Mouse (Mus musculus): ENCODE results near the gene G6pc3. TPM values are rescaled to one million over a fixed set of nuclear protein-coding genes. Genes with fewer than 3 reads are reported as not detected.

The G6pc3 gene
- polyA plus RNA-seq, 1 experiment from 2014 or later = 31.6 TPM

- H3K36me3 ChIP-seq = peaks cover 5% of the 10 kb centered on the region
- no peak overlapping the region for H3K4me3 ChIP-seq
- H3K4me1 ChIP-seq (replicated peaks) = peaks cover 89% of the 10 kb centered on the region
- H3K4me2 ChIP-seq = no peak overlapping the region
- ATAC-seq (ENCODE audit: low read depth) = no peak
- WGBS = 54% methylated on average over 18 of the region's 18 CpGs
- no peaks in the 10 kb centered on the region for H3K27me3 ChIP-seq
- no peak overlapping the region; the same call in 1 of the 2 replicates for H3K27ac ChIP-seq (replicated peaks)
- H3K9me3 ChIP-seq = no peaks in the 10 kb centered on the region
- H3K9ac ChIP-seq = no peak overlapping the region
These were observed 22.5 kb downstream of the G6pc3 start for GRCm38 (mm10) chr11:102211936-102212341.

GRCm38 (mm10) chr11:102214430-102215156, 25.2 kb downstream of the G6pc3 start:
- H3K27me3 ChIP-seq = no peaks in the 10 kb centered on the region
- H3K9ac ChIP-seq = peak overlapping the region; percentile 41; the same call in 1 of the 2 replicates
- peak overlapping the region; percentile 49 for H3K27ac ChIP-seq (replicated peaks)
- H3K4me3 ChIP-seq = no peak overlapping the region
- H3K36me3 ChIP-seq = peaks cover 12% of the 10 kb centered on the region
- no peak for ATAC-seq (ENCODE audit: low read depth)
- 46% methylated on average over 10 of the region's 10 CpGs for WGBS
- no peak overlapping the region for H3K4me2 ChIP-seq
- peaks cover 89% of the 10 kb centered on the region for H3K4me1 ChIP-seq (replicated peaks)
- no peaks in the 10 kb centered on the region for H3K9me3 ChIP-seq

- no peak for ATAC-seq (ENCODE audit: low read depth)
- 79% methylated on average over 11 of the region's 11 CpGs for WGBS
- Histone ChIP-seq H3K4me3 (no peak overlapping the region), H3K4me2 (0 out of 2 replicates have a peak overlapping the region, but pooled peaks have one; percentile 15), H3K9me3 (no peaks in the 10 kb centered on the region), H3K9ac (peak overlapping the region; percentile 41), H3K27me3 (no peaks in the 10 kb centered on the region), H3K36me3 (peaks cover 20% of the 10 kb centered on the region), H3K4me1 (replicated peaks) (peaks cover 89% of the 10 kb centered on the region), H3K27ac (replicated peaks) (peak overlapping the region; percentile 38; the same call in 1 of the 2 replicates)
These were observed 26.1 kb downstream of the G6pc3 start for GRCm38 (mm10) chr11:102215511-102215910.

GRCm38 (mm10) chr11:102216056-102216885, 26.9 kb downstream of the G6pc3 start:
- Histone ChIP-seq H3K36me3 (peaks cover 28% of the 10 kb centered on the region), H3K27ac (replicated peaks) (peak overlapping the region; percentile 38; the same call in 1 of the 2 replicates), H3K27me3 (no peaks in the 10 kb centered on the region), H3K4me3 (no peak overlapping the region), H3K9me3 (no peaks in the 10 kb centered on the region), H3K9ac (peak overlapping the region; percentile 41), H3K4me1 (replicated peaks) (peaks cover 86% of the 10 kb centered on the region), H3K4me2 (peak overlapping the region; percentile 15; the same call in 1 of the 2 replicates)
- no peak for ATAC-seq (ENCODE audit: low read depth)
- 44% methylated on average over 12 of the region's 12 CpGs for WGBS

- peak overlapping the region; percentile 10; the same call in 1 of the 2 replicates for H3K9ac ChIP-seq
- peaks cover 84% of the 10 kb centered on the region for H3K4me1 ChIP-seq (replicated peaks)
- peak overlapping the region; percentile 51; the same call in 1 of the 2 replicates for H3K4me2 ChIP-seq
- H3K9me3 ChIP-seq = no peaks in the 10 kb centered on the region
- no peaks in the 10 kb centered on the region for H3K27me3 ChIP-seq
- no peak overlapping the region for H3K4me3 ChIP-seq
- ATAC-seq (ENCODE audit: low read depth) = no peak
- H3K36me3 ChIP-seq = peaks cover 34% of the 10 kb centered on the region
- WGBS = 55% methylated on average over 5 of the region's 5 CpGs
- H3K27ac ChIP-seq (replicated peaks) = no peak overlapping the region
These were observed 27.4 kb downstream of the G6pc3 start for GRCm38 (mm10) chr11:102216886-102217240.

GRCm38 (mm10) chr11:102217396-102217795, 28.0 kb downstream of the G6pc3 start:
- peak overlapping the region; percentile 51 for H3K4me2 ChIP-seq
- peaks cover 39% of the 10 kb centered on the region for H3K36me3 ChIP-seq
- no peak overlapping the region for H3K9ac ChIP-seq
- H3K27ac ChIP-seq (replicated peaks) = no peak overlapping the region
- no peak for ATAC-seq (ENCODE audit: low read depth)
- no peak overlapping the region for H3K4me3 ChIP-seq
- peaks cover 84% of the 10 kb centered on the region for H3K4me1 ChIP-seq (replicated peaks)
- H3K9me3 ChIP-seq = no peaks in the 10 kb centered on the region
- no peaks in the 10 kb centered on the region for H3K27me3 ChIP-seq
- WGBS = 73% methylated on average over 6 of the region's 6 CpGs

GRCm38 (mm10) chr11:102217876-102218430, 28.5 kb downstream of the G6pc3 start:
- Histone ChIP-seq H3K4me3 (peak overlapping the region; percentile 18), H3K9ac (peak overlapping the region; percentile 59), H3K4me1 (replicated peaks) (peaks cover 88% of the 10 kb centered on the region), H3K4me2 (peak overlapping the region; percentile 51), H3K9me3 (no peaks in the 10 kb centered on the region), H3K27ac (replicated peaks) (peak overlapping the region; percentile 80; the same call in 1 of the 2 replicates), H3K36me3 (peaks cover 45% of the 10 kb centered on the region), H3K27me3 (no peaks in the 10 kb centered on the region)
- WGBS = 80% methylated on average over 7 of the region's 7 CpGs
- ATAC-seq (ENCODE audit: low read depth) = no peak

- ATAC-seq (ENCODE audit: low read depth) = peak; percentile 75
These were observed 29.4 kb downstream of the G6pc3 start for GRCm38 (mm10) chr11:102218783-102219182.

GRCm38 (mm10) chr11:102219247-102219993, 30.0 kb downstream of the G6pc3 start:
- WGBS = 60% methylated on average over 14 of the region's 14 CpGs
- peak overlapping the region; percentile 18; the same call in 1 of the 2 replicates for H3K4me3 ChIP-seq
- ATAC-seq (ENCODE audit: low read depth) = 0 out of 2 replicates have a peak, but pooled peaks have one; percentile 19
- H3K9me3 ChIP-seq = no peaks in the 10 kb centered on the region
- H3K36me3 ChIP-seq = peaks cover 43% of the 10 kb centered on the region
- peaks cover 91% of the 10 kb centered on the region for H3K4me1 ChIP-seq (replicated peaks)
- no peaks in the 10 kb centered on the region for H3K27me3 ChIP-seq
- peak overlapping the region; percentile 80 for H3K27ac ChIP-seq (replicated peaks)
- peak overlapping the region; percentile 51 for H3K4me2 ChIP-seq
- peak overlapping the region; percentile 59 for H3K9ac ChIP-seq

More at GRCm38 (mm10) chr11:102218783-102219182, 29.4 kb downstream of the G6pc3 start:
- Histone ChIP-seq H3K9me3 (no peaks in the 10 kb centered on the region), H3K27me3 (no peaks in the 10 kb centered on the region), H3K4me2 (peak overlapping the region; percentile 51), H3K27ac (replicated peaks) (peak overlapping the region; percentile 80), H3K36me3 (peaks cover 43% of the 10 kb centered on the region), H3K4me3 (peak overlapping the region; percentile 18), H3K9ac (peak overlapping the region; percentile 59), H3K4me1 (replicated peaks) (peaks cover 91% of the 10 kb centered on the region)
- WGBS = under 1% methylated on average over 10 of the region's 10 CpGs

- H3K27me3 ChIP-seq = no peaks in the 10 kb centered on the region
- peak overlapping the region; percentile 80; the same call in 1 of the 2 replicates for H3K27ac ChIP-seq (replicated peaks)
- no peak overlapping the region for H3K4me2 ChIP-seq
- H3K4me3 ChIP-seq = no peak overlapping the region
- no peak for ATAC-seq (ENCODE audit: low read depth)
- no peaks in the 10 kb centered on the region for H3K9me3 ChIP-seq
- H3K36me3 ChIP-seq = peaks cover 43% of the 10 kb centered on the region
- 72% methylated on average over 4 of the region's 4 CpGs for WGBS
- H3K9ac ChIP-seq = 0 out of 2 replicates have a peak overlapping the region, but pooled peaks have one; percentile 8
- peaks cover 91% of the 10 kb centered on the region for H3K4me1 ChIP-seq (replicated peaks)
These were observed 30.6 kb downstream of the G6pc3 start for GRCm38 (mm10) chr11:102219994-102220346.

GRCm38 (mm10) chr11:102220451-102220850, 31.0 kb downstream of the G6pc3 start:
- WGBS = 68% methylated on average over 6 of the region's 6 CpGs
- no peak for ATAC-seq (ENCODE audit: low read depth)
- H3K27ac ChIP-seq (replicated peaks) = no peak overlapping the region
- no peak overlapping the region for H3K4me3 ChIP-seq
- H3K4me1 ChIP-seq (replicated peaks) = peaks cover 91% of the 10 kb centered on the region
- H3K27me3 ChIP-seq = no peaks in the 10 kb centered on the region
- no peak overlapping the region for H3K9ac ChIP-seq
- H3K4me2 ChIP-seq = no peak overlapping the region
- peaks cover 43% of the 10 kb centered on the region for H3K36me3 ChIP-seq
- H3K9me3 ChIP-seq = no peaks in the 10 kb centered on the region

Measured in neural tube, embryonic 13.5 days (tissue).